Mouse (Mus musculus): Measurements from ENCODE around the gene Abca6. TPM values are rescaled to one million over a fixed set of nuclear protein-coding genes. Genes with fewer than 3 reads are reported as not detected.

The Abca6 gene
- total RNA-seq, 2 experiments from 2014 or later, result 4.1 to 4.3 TPM

- no peak for DNase-seq
Measured at GRCm38 (mm10) chr11:110196561-110197306, 54.8 kb downstream of the Abca6 start.

GRCm38 (mm10) chr11:110195310-110195709 lies 56.3 kb downstream of the Abca6 start:
- DNase-seq, result no peak

GRCm38 (mm10) chr11:110171212-110171611 lies 80.4 kb downstream of the Abca6 start:
- DNase-seq, result no peak

- peak; percentile 27 for DNase-seq
Measured at GRCm38 (mm10) chr11:110167459-110168251, 83.9 kb downstream of the Abca6 start, which contains the start of gene Abca9. Gene Abca9, minus strand, starts transcription at chr11:110168196.

GRCm38 (mm10) chr11:110165822-110166221 lies 85.8 kb downstream of the Abca6 start:
- DNase-seq, result no peak

GRCm38 (mm10) chr11:110165409-110165808 lies 86.2 kb downstream of the Abca6 start:
- no peak for DNase-seq

- DNase-seq, result no peak
Measured at GRCm38 (mm10) chr11:110157059-110157458, 94.5 kb downstream of the Abca6 start.

- DNase-seq, result no peak
Measured at GRCm38 (mm10) chr11:110155985-110156384, 95.6 kb downstream of the Abca6 start.

GRCm38 (mm10) chr11:110147640-110148039 lies 103.9 kb downstream of the Abca6 start:
- no peak for DNase-seq

GRCm38 (mm10) chr11:110145421-110145820 lies 106.2 kb downstream of the Abca6 start:
- DNase-seq, result no peak

GRCm38 (mm10) chr11:110130760-110131159 lies 120.8 kb downstream of the Abca6 start:
- DNase-seq, result no peak

Other genes starting within 250 kb of the Abca6 start
- 10 to 100 TPM; 40.9 to 55.1 TPM for gene Abca8a, start 155.8 kb downstream of the Abca6 start, total RNA-seq (2021)
- gene Abca9, start 83.6 kb downstream of the Abca6 start, total RNA-seq (2021), result 10 to 100 TPM; 20.9 to 26.2 TPM
- gene Abca5, start 85.9 kb upstream of the Abca6 start, total RNA-seq (2021), result 10 to 100 TPM; 13.4 to 13.5 TPM
- gene Map2k6, start 147.3 kb upstream of the Abca6 start, total RNA-seq (2021), result 10 to 100 TPM; 25.2 to 31.6 TPM

Data from gastrocnemius, postnatal 10 days (tissue).